Mouse (Mus musculus): ENCODE measurements around the gene Hist1h2bq.
A peak's percentile ranks its signal among the peaks of the same experiment; 100 is the strongest.

The Hist1h2bq gene

DNA sequence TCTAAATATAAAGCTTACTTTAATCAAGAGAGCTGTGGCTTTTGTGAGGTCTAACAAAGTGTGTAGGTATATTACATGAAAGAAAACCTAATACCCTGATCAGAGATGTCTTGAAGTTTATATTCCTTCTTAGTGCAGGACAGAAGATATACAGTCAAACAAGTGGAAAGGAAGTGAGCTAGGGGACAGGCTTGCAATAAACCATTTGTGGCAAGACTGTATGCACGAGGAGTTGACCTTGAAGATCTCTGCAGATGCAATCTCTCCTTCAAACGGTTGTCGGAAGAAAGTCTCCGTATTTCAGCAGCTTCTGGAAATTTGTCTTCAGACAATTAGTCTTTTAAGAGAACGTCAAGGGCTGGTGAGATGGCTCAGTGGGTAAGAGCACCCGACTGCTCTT lies 20.1 kb downstream of the Hist1h2bq start:
- no peak for DNase-seq (ENCODE audit: low spot score in 2 of 2)

DNA sequence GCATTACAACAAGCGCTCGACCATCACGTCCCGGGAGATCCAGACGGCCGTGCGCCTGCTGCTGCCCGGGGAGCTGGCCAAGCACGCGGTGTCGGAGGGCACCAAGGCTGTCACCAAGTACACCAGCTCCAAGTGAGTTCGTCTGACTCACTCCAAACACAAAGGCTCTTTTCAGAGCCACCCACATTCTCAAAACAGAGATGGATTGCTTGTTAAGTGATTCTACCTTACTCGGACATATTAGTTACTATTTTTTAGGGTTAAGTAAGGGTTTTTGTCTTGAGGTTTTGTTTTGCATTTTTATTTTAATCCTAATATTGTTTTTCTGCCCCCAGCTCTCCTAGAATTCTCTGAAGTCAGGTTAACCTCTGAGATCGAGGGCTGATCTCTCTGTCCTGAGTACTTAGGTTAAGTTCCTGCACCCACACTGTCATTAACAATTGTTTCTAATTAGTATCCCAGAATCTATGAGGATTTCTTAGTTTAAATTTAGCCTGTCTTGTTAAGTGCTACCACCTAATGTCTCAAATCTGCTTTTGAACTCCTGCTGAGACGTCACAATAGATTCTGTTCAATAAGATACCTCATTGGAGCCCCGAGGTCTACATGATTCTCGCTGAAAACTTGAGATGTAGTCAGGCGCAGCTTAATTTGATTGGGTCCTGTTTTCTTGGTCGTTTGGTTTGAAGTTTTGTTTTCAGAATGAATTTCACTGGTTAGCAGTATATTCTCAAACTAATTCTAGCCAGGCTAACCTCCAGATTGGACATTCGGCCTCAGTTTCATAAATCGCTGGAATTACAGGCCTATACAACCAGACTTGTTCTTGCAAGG lies 22.0 kb downstream of the Hist1h2bq start:
- no peak for DNase-seq (ENCODE audit: low spot score in 2 of 2)

DNA sequence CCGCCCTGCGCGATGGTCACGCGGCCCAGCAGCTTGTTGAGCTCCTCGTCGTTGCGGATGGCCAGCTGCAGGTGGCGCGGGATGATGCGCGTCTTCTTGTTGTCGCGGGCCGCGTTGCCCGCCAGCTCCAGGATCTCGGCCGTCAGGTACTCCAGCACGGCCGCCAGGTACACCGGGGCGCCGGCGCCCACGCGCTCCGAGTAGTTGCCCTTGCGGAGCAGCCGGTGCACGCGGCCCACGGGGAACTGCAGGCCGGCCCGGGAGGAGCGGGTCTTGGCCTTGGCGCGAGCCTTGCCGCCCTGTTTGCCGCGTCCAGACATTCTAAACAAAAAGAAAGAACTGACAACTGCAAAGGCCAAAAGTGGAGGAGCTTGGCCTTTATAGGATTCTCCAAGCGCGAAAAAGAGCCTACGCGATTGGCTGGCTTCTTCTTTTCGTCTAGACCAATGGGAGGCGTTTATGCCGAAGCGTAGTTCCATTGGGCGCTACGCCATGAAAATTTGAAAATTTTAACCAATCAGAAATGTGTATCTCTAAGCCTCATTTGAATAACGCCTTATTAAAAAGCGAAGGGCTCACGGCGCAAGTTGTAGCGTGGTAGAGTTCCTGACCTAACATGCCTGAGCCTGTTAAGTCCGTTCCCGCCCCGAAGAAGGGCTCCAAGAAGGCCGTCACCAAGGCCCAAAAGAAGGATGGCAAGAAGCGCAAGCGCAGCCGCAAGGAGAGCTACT lies 22.9 kb downstream of the Hist1h2bq start, which contains the start of the genes Hist1h2an and Hist1h2bp:
TSS of gene Hist1h2an (minus strand) at position 320 of the 731 bp plus-strand sequence.
TSS of gene Hist1h2bp (plus strand) at position 563 of the 731 bp plus-strand sequence.
- DNase-seq (ENCODE audit: low spot score in 2 of 2): peak; percentile 82 to 88

DNA sequence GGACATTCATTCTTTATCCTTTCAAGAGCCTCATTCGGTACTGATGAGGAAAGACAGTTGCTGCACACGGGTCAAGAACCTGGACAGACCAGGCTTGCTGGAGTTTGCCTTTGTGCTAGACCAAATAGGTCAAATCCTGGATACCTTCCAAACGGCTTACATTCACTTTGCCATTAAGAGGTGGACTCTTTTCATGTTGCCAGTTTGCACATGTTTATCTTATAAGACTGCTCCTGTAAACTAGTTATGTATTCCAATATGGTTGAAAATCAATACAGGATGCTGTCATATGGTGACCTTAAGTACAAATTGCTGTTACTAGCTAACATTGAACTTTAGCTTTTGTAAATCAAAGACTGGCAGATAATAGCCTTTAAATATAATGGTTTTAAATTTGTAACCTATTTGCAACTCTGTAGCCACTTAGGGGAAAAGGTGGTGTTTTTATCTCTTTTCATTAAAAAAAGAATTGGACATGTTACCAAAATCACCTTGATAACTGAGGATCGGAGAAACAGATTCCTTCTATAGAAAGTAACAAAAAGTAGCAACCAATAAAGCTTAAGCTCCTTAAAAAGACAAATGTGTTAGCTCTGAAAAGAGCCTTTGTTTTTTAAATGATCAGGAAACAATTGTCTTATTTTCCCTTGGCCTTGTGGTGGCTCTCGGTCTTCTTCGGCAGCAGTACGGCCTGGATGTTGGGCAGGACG lies 23.7 kb downstream of the Hist1h2bq start:
- no peak for DNase-seq (ENCODE audit: low spot score in 2 of 2)

DNA sequence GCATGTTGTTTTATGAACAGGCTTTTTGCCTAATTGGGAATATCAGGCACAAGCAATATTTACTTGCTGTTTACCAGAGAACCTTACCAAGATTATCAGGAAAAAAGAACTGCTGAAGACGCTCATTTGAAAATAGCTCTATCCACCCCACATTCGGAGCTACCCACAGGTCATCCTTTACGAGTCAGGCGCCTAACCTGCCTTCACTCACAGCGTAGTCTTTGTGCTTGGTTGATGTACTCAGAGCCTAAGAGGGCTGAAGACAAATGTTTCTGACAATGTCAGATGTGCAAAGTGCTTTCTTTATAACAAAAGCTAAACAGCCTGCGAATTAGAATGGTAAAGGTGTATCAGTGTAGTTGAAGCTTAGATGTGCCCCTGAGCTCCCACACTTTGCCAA lies 25.7 kb downstream of the Hist1h2bq start:
- no peak for DNase-seq (ENCODE audit: low spot score in 2 of 2)

DNA sequence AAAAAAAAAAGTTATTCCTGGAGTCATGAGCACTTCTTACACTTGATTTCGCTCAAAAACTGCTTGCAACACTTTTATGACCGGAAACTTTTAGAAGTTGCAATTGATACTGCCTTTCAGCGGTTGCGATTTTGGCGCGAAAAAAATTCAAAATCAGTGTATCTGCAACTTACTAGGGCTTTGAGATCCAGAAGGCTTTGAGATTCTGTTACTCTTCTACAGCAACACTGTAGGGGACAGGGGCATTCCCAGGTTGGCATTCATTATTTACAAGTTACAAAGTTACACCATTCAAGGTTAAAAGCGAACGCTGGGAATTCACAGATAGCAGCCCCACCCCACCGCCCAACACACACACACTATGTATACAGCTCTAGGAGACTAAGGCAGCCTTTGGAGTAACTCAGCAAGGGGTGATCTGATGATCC lies 26.2 kb downstream of the Hist1h2bq start:
- DNase-seq (ENCODE audit: low spot score in 2 of 2): peak; percentile 26 to 52

DNA sequence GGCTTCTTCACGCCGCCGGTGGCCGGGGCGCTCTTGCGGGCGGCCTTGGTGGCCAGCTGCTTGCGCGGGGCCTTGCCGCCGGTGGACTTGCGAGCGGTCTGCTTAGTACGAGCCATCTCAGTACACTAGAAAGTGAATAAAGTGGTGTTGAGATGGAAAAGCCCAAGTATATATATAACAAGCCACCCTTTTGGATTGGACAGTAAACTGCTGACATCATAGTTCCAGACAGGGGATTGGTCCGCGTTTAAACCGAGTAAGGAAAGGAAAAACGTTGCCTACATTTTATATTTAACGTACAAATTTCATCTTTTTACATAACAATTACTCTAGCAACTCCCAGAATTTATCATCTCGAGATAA lies 26.8 kb downstream of the Hist1h2bq start, which contains the start of gene Hist1h3i:
TSS of gene Hist1h3i (minus strand) at position 116 of the 363 bp plus-strand sequence.
- peak; percentile 62 to 79 for DNase-seq (ENCODE audit: low spot score in 2 of 2)

DNA sequence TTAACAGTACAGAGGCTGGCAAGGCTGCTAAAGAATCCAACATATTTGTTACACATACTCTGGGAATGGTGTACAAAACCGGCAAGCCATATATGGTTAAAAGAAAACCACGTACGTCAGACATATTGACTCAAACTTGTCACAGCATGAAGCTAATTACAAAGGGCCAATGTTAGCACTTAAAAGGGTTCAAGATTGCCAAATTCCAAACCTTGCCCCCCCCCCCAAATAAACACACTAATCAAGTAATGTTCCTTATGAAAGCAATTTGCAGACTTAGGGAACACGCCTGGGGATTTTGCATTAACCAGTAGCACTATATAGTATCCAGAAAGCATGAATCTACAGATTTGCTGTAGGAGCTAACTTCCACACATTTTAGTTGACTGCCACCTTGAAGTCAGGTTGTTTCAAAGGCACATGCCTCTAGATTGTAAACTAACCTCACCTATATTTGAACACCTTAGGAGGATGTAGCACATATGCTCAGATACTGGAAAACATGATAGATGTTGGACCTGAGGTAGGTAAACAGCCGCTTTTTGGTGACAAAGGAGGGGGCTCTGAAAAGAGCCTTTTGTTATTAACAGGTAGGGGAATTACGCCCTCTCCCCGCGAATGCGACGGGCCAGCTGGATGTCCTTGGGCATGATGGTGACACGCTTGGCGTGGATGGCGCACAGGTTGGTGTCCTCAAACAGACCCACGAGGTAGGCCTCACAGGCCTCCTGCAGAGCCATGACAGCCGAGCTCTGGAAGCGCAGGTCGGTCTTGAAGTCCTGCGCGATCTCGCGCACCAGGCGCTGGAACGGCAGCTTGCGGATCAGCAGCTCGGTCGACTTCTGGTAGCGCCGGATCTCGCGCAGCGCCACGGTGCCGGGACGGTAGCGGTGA lies 27.4 kb downstream of the Hist1h2bq start:
- peak in 1 of 2 experiments; percentile 32 for DNase-seq (ENCODE audit: low spot score in 2 of 2)

DNA sequence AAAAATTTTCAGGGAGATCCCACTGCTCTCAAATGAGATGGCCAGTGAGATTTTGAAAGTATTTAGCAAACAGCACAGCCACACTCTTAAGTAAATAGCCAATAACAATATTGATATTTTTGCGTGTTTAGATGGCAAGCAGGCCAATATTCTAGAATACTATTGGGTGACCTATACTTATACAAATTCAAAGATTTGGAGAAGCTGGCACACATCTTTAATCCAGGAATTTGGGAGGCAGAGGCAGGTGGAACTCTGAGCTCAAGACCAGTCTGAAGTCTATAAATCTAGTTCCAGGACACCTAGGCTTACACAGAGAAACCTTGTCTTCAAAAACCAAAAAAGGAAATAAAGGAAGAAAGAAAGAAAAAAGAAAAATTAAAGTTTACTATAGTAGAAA lies 28.4 kb downstream of the Hist1h2bq start:
- no peak for DNase-seq (ENCODE audit: low spot score in 2 of 2)

DNA sequence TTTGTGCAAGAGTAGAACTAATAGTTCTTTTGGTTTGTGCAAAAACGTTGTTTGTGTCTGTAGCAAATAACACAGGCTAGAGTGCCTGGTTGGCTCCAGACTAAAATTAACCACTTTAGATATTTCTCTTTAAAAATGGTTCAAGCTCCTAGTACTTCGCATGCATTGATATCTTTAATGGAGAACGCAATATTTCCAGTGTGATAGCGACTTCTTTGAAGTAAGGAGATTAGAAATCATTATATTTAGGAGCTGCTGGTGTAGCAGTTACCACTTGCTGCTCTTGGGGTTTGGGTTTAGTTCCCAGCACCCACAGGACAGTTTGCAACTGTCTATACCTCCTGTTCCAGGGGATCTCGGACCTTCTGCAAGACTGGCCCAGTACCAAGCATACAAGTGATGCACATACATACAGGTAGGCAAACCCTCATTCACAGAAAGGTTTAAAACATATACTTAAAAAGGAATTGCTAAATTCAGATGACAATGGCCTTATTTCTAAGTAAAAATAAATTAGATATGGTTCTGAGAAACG lies 28.9 kb downstream of the Hist1h2bq start:
- DNase-seq (ENCODE audit: low spot score in 2 of 2): no peak

DNA sequence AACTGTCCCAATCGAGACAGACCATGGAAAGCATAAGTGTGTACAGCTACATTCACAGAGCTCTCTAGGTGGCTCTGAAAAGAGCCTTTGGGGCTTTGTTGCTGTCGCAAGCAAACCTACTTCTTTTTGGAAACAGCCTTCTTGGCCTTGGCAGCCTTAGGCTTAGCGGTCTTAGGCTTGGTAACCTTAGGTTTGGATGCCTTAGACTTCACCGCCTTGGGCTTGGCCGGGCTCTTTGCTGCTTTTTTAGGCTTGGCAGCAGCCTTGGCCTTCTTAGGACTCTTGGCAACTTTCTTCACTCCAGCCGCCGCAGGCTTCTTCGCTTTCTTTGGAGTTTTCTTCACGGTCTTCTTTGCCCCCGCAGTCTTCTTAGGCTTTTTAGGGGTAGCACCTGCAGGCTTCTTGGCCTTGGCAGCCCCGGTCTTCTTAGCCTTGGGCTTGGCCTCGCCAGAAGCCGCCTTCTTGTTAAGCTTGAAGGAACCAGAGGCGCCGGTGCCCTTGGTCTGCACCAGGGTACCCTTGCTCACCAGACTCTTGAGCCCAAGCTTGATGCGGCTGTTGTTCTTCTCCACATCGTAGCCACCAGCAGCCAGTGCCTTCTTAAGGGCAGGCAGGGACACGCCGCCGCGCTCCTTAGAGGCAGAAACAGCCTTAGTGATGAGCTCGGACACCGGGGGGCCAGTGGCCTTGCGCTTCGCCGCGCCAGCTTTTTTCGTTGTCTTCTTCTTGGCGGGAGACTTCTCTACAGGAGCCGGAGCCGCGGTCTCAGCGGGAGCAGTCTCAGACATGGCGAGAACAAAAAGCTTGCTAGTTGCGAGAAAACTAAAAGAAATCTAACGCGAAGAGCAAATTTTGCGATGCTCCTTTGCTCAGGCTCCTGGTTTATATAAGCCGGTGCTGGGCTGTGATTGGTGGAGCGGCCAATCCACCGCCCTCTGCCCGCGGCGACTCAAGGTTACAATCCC lies 29.9 kb downstream of the Hist1h2bq start, which contains the start of gene Hist1h1b:
TSS of gene Hist1h1b (minus strand) at position 859 of the 965 bp plus-strand sequence.
- DNase-seq (ENCODE audit: low spot score in 2 of 2): peak; percentile 76 to 87

DNA sequence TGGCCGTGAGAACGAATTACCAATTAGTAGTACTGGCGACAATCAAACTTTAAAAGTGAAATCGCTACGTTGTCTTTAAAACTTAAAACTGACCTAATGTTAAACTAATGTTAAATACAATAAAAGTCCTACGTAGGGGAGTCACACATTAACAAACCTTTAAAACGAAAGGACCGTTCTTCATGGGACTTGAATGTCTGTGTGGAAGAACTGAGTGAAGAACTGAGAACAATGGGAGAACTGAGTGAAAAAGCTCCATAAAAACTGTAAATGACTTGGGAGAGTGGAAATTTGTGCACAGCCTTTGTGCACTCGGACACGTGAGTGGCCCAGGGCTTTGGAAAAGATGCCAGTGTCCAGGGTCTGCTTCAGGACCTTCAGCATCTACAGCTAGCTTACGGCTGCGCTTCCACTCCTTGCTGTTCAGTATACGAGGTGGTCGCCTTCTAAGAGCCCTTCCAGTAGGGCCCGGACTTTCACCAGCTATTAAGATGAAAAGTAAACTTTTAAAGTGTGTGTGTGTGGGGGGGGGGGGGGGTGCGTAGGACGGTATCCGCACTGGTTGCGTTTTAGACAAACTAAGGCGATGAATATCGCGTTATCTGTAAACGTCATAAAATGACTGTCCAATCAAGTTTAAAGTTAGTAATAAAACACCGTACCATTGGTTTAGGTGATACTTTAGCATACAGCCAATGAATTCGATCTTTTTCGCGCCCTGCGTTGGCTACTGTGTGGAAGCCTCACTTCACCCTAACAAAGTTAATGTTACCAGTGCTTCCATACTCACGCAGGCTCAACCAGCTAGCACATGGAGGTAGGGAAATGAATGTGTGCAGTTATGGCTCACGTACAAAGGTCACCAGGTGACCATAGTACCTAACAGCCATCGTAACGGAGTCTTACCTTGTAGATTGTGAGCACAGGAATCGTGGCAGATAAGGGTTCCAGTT lies 30.9 kb downstream of the Hist1h2bq start:
- DNase-seq (ENCODE audit: low spot score in 2 of 2): peak; percentile 74
